ENCODE assay signal across 18 mouse cellular contexts in genomic region chr1:67167283-67167682, GRCm38 (mm10). TPM values are rescaled to one million over a fixed set of nuclear protein-coding genes. Genes with fewer than 3 reads are reported as not detected.
DNase-seq lines count a peak whose midpoint lies in the region; ATAC-seq and TF ChIP-seq lines count a peak whose summit lies in the region.
"Had no signal": no experiment of that assay in that cellular context is flagged by ENCODE, and none has a peak within 500 bp of the region (broad histone marks: within the 10 kb centered on the region; RNA-seq: fewer than 3 reads in every experiment).

No protein-coding gene starts in this region.

- no peak for TF ChIP-seq POLR2A in brain, embryonic 14.5 days (IDR thresholded peaks at IDR 0.05; ENCODE audit: borderline replicate concordance, extremely low read depth, insufficient read depth, insufficient read length, poor library complexity, severe bottlenecking)

- no peak for DNase-seq in frontal cortex, postnatal 14 days (ENCODE audit: low spot score in 2 of 2)
- peak; percentile 43 for DNase-seq in brain, adult 2 months (ENCODE audit: low read depth, low spot score)
- peak; percentile 50 for DNase-seq in brain, embryonic 14.5 days (ENCODE audit: low read depth)
- DNase-seq in Muller cell, postnatal 12 days (ENCODE audit: inconsistent ontology term): no peak
- no peak for DNase-seq in layer of hippocampus, postnatal 14 days (ENCODE audit: low spot score in 2 of 2)
- DNase-seq: adrenal gland, adult 8-10 months; adrenal gland, postnatal 14 days; adrenal gland, postnatal 36 days; cerebellum, adult 11-12 months; cerebellum, adult 2 months; cerebellum, adult 9-10 months; cerebellum, postnatal 25 days; forebrain, postnatal 0 days had no signal

- no peak for TF ChIP-seq CTCF in brain, embryonic 14.5 days (IDR thresholded peaks at IDR 0.05; ENCODE audit: borderline replicate concordance, extremely low read depth, insufficient read depth, insufficient read length)

- peak; percentile 89 for ATAC-seq in frontal cortex, adult (ENCODE audit: low TSS enrichment)
- ATAC-seq: activated CD4-positive, CD25-positive, alpha-beta regulatory T cell, adult 4 months; forebrain, embryonic 15.5 days; forebrain, postnatal 0 days; Patski had no signal

RNA-seq across cellular contexts. Expression of gene Cps1, which starts 44.5 kb away (rescaled TPM):
- 0.21 and 0.26 TPM in 2 replicates for polyA plus RNA-seq in brain, embryonic 14.5 days (2012; rRNA removed)
- total RNA-seq in layer of hippocampus, postnatal 14 days (2021): under 1 TPM; 0.43 to 0.46 TPM
- total RNA-seq: MEL had no signal
- polyA plus RNA-seq: activated CD4-positive, CD25-positive, alpha-beta regulatory T cell, adult 4 months; Patski had no signal

Comparison
In these comparisons a context has a peak if more than half of its experiments do, and no peak if none do; other contexts are left out.
1. DNase-seq: peak in brain, adult 2 months (single experiment) and brain, embryonic 14.5 days (single experiment); none in frontal cortex, postnatal 14 days (0 of 2), Muller cell, postnatal 12 days (single experiment) and layer of hippocampus, postnatal 14 days (0 of 2).